Mouse (Mus musculus): Measurements from ENCODE around the gene Cers5.
"Not testable (repeated sequence)": the region's sequence is repeated elsewhere in the genome, so short reads cannot be mapped to it uniquely, and the experiment has no call there.

The Cers5 gene

GRCm38 (mm10) chr15:99772881-99772924 lies at the start of gene Cers5:
TSS of gene Cers5 (minus strand) at chr15:99772885.
- DNase-seq = not testable (repeated sequence)

GRCm38 (mm10) chr15:99819621-99820279 lies 47.1 kb upstream of the Cers5 start:
- peak; percentile 68 to 74 for DNase-seq

- DNase-seq = no peak
Observed at GRCm38 (mm10) chr15:99819109-99819440, 46.4 kb upstream of the Cers5 start.

- DNase-seq = peak in 1 of 2 experiments; percentile 54
Observed at GRCm38 (mm10) chr15:99818321-99819108, 45.8 kb upstream of the Cers5 start.

GRCm38 (mm10) chr15:99817343-99818235 lies 44.9 kb upstream of the Cers5 start:
- no peak for DNase-seq

GRCm38 (mm10) chr15:99815999-99816398 lies 43.3 kb upstream of the Cers5 start:
- DNase-seq = no peak

- DNase-seq = peak; percentile 48 to 75
Observed at GRCm38 (mm10) chr15:99814554-99815260, 42.0 kb upstream of the Cers5 start.

GRCm38 (mm10) chr15:99813639-99814038 lies 41.0 kb upstream of the Cers5 start:
- no peak for DNase-seq

GRCm38 (mm10) chr15:99812097-99812496 lies 39.4 kb upstream of the Cers5 start:
- no peak for DNase-seq

- peak; percentile 21 to 63 for DNase-seq
Observed at GRCm38 (mm10) chr15:99807776-99808735, 35.4 kb upstream of the Cers5 start.

GRCm38 (mm10) chr15:99806171-99806570 lies 33.5 kb upstream of the Cers5 start:
- no peak for DNase-seq

- DNase-seq = no peak
Observed at GRCm38 (mm10) chr15:99805673-99806072, 33.0 kb upstream of the Cers5 start.

- DNase-seq = peak; percentile 56 to 66
Observed at GRCm38 (mm10) chr15:99803186-99803644, 30.5 kb upstream of the Cers5 start.

GRCm38 (mm10) chr15:99801885-99802572 lies 29.3 kb upstream of the Cers5 start:
- DNase-seq = no peak

GRCm38 (mm10) chr15:99799706-99800105 lies 27.0 kb upstream of the Cers5 start:
- no peak for DNase-seq

GRCm38 (mm10) chr15:99797898-99798297 lies 25.2 kb upstream of the Cers5 start:
- peak in 1 of 2 experiments; percentile 16 for DNase-seq

GRCm38 (mm10) chr15:99796735-99797134 lies 24.1 kb upstream of the Cers5 start:
- no peak for DNase-seq

- DNase-seq = peak in 1 of 2 experiments; percentile 44
Observed at GRCm38 (mm10) chr15:99796066-99796465, 23.4 kb upstream of the Cers5 start.

- DNase-seq = no peak
Observed at GRCm38 (mm10) chr15:99792221-99792815, 19.6 kb upstream of the Cers5 start.

- DNase-seq = no peak
Observed at GRCm38 (mm10) chr15:99791003-99791402, 18.3 kb upstream of the Cers5 start.

- no peak for DNase-seq
Observed at GRCm38 (mm10) chr15:99790464-99790863, 17.8 kb upstream of the Cers5 start.
